Mouse (Mus musculus) heart, embryonic 12.5 days (tissue): Measurements from ENCODE around the gene Lrrc8a. TPM values are rescaled to one million over a fixed set of nuclear protein-coding genes. Genes with fewer than 3 reads are reported as not detected.

Source experiments
- ATAC-seq: fragments of 200-750 bp; cut with Nextera tagmentation; 2 replicates; pipeline ENCODE4 v1.8.0; 2017; ENCODE audit warnings: moderate TSS enrichment, moderate library complexity; ENCODE audit not compliant: insufficient number of reproducible peaks, low FRiP score
- H3K27ac ChIP-seq: fragments of 300-500 bp; sonication (generic); 2 replicates; pipeline ENCODE4 v1.5.1; 2016; ENCODE audit warnings: mild to moderate bottlenecking, moderate library complexity; ENCODE audit not compliant: poor library complexity, severe bottlenecking
- H3K27me3 ChIP-seq: fragments of 300-500 bp; sonication (generic); replicated peaks from 2 replicates; pipeline ENCODE4 v1.6.1; 2016; ENCODE audit warnings: mild to moderate bottlenecking, moderate library complexity
- H3K36me3 ChIP-seq: fragments of 300-500 bp; sonication (generic); 2 replicates; pipeline ENCODE4 v1.6.1; 2016; ENCODE audit warnings: mild to moderate bottlenecking, moderate library complexity
- H3K4me1 ChIP-seq: fragments of 300-500 bp; sonication (generic); replicated peaks from 2 replicates; pipeline ENCODE4 v1.6.1; 2016; ENCODE audit warnings: mild to moderate bottlenecking
- H3K4me2 ChIP-seq: fragments of 300-500 bp; sonication (generic); 2 replicates; pipeline ENCODE4 v1.6.1; 2016; ENCODE audit warnings: mild to moderate bottlenecking, moderate library complexity
- H3K4me3 ChIP-seq: fragments of 300-500 bp; sonication (generic); 2 replicates; pipeline ENCODE4 v1.5.1; 2016; ENCODE audit warnings: mild to moderate bottlenecking
- H3K9ac ChIP-seq: fragments of 300-500 bp; sonication (generic); 2 replicates; pipeline ENCODE4 v1.6.1; 2016; ENCODE audit warnings: mild to moderate bottlenecking, moderate library complexity
- H3K9me3 ChIP-seq: fragments of 300-500 bp; sonication (generic); replicated peaks from 2 replicates; pipeline ENCODE4 v1.6.1; 2016; ENCODE audit warnings: mild to moderate bottlenecking, moderate library complexity
- WGBS: fragments of 180-500 bp; shearing (Covaris S2); methylation state at CpG from one replicate; pipeline ENCODE4 v1.1.7; 2016; 5-methylcytosine and 5-hydroxymethylcytosine counted together
- polyA plus RNA-seq: library from polyadenylated mRNA; unstranded; fragments of >200 nt; fragmentation: Nextera tagmentation; extraction: Ambion mirVana; gene quantifications from 2 replicates; pipeline ENCODE4 v1.2.1, GENCODE M21; 2016

The Lrrc8a gene
- polyA plus RNA-seq, 1 experiment from 2014 or later, result 37.7 TPM

- Histone ChIP-seq H3K4me2 (no peak overlapping the region), H3K27ac (peak overlapping the region; percentile 14; the same call in 1 of the 2 replicates), H3K27me3 (no peaks in the 10 kb centered on the region), H3K36me3 (peaks cover 53% of the 10 kb centered on the region), H3K4me1 (peaks cover 61% of the 10 kb centered on the region), H3K4me3 (no peak overlapping the region), H3K9ac (no peak overlapping the region), H3K9me3 (no peaks in the 10 kb centered on the region)
- WGBS, result 88% methylated on average over 6 of the region's 6 CpGs
- no peak for ATAC-seq
Measured at GRCm38 (mm10) chr2:30263811-30264210, 26.3 kb downstream of the Lrrc8a start.

GRCm38 (mm10) chr2:30264671-30265519 lies 27.4 kb downstream of the Lrrc8a start:
- no peak overlapping the region for H3K4me3 ChIP-seq
- no peak overlapping the region for H3K4me2 ChIP-seq
- WGBS, result 56% methylated on average over 7 of the region's 7 CpGs
- peaks cover 45% of the 10 kb centered on the region for H3K36me3 ChIP-seq
- H3K4me1 ChIP-seq, result peaks cover 55% of the 10 kb centered on the region
- H3K9ac ChIP-seq, result peak overlapping the region; percentile 49
- no peaks in the 10 kb centered on the region for H3K27me3 ChIP-seq
- 0 out of 2 replicates have a peak, but pooled peaks have one; percentile 3 for ATAC-seq
- H3K9me3 ChIP-seq, result no peaks in the 10 kb centered on the region
- peak overlapping the region; percentile 96 for H3K27ac ChIP-seq

GRCm38 (mm10) chr2:30265767-30266253 lies 28.3 kb downstream of the Lrrc8a start, which contains the start of gene Phyhd1:
Gene Phyhd1, plus strand, starts transcription at chr2:30266203.
- Histone ChIP-seq H3K4me1 (peaks cover 55% of the 10 kb centered on the region), H3K27ac (peak within 1 kb of the TSS; percentile 96), H3K4me3 (peak within 1 kb of the TSS; percentile 7; the same call in 1 of the 2 replicates), H3K9ac (peak within 1 kb of the TSS; percentile 49), H3K27me3 (no peaks in the 10 kb centered on the region), H3K9me3 (no peaks in the 10 kb centered on the region), H3K4me2 (peak within 1 kb of the TSS; percentile 37), H3K36me3 (peaks cover 37% of the 10 kb centered on the region)
- WGBS, result 31% methylated on average over 5 of the region's 5 CpGs
- ATAC-seq, result peak; percentile 53; the same call in 1 of the 2 replicates

GRCm38 (mm10) chr2:30266392-30266941 lies 29.0 kb downstream of the Lrrc8a start:
- Histone ChIP-seq H3K27ac (peak overlapping the region; percentile 96), H3K4me3 (peak overlapping the region; percentile 7; the same call in 1 of the 2 replicates), H3K4me2 (peak overlapping the region; percentile 37), H3K9ac (peak overlapping the region; percentile 49), H3K4me1 (peaks cover 55% of the 10 kb centered on the region), H3K27me3 (no peaks in the 10 kb centered on the region), H3K36me3 (peaks cover 30% of the 10 kb centered on the region), H3K9me3 (no peaks in the 10 kb centered on the region)
- 15% methylated on average over 4 of the region's 4 CpGs for WGBS
- peak; percentile 35; the same call in 1 of the 2 replicates for ATAC-seq

GRCm38 (mm10) chr2:30267466-30267865 lies 30.0 kb downstream of the Lrrc8a start:
- peaks cover 23% of the 10 kb centered on the region for H3K36me3 ChIP-seq
- 91% methylated on average over 2 of the region's 2 CpGs for WGBS
- H3K4me3 ChIP-seq, result no peak overlapping the region
- no peak overlapping the region; the same call in 1 of the 2 replicates for H3K9ac ChIP-seq
- ATAC-seq, result no peak
- no peaks in the 10 kb centered on the region for H3K9me3 ChIP-seq
- H3K4me1 ChIP-seq, result peaks cover 50% of the 10 kb centered on the region
- H3K27me3 ChIP-seq, result no peaks in the 10 kb centered on the region
- peak overlapping the region; percentile 96; the same call in 1 of the 2 replicates for H3K27ac ChIP-seq
- no peak overlapping the region for H3K4me2 ChIP-seq

GRCm38 (mm10) chr2:30268371-30268770 lies 30.9 kb downstream of the Lrrc8a start:
- Histone ChIP-seq H3K9me3 (no peaks in the 10 kb centered on the region), H3K4me3 (no peak overlapping the region), H3K27me3 (no peaks in the 10 kb centered on the region), H3K4me1 (peaks cover 46% of the 10 kb centered on the region), H3K9ac (no peak overlapping the region), H3K4me2 (no peak overlapping the region), H3K36me3 (peaks cover 18% of the 10 kb centered on the region), H3K27ac (no peak overlapping the region)
- ATAC-seq, result no peak
- WGBS, result 37% methylated on average over 4 of the region's 4 CpGs

- no peak overlapping the region for H3K4me3 ChIP-seq
- no peak for ATAC-seq
- no peaks in the 10 kb centered on the region for H3K27me3 ChIP-seq
- WGBS, result 81% methylated on average over 17 of the region's 17 CpGs
- H3K4me1 ChIP-seq, result peaks cover 36% of the 10 kb centered on the region
- H3K36me3 ChIP-seq, result peaks cover 7% of the 10 kb centered on the region
- H3K27ac ChIP-seq, result peak overlapping the region; percentile 79
- H3K4me2 ChIP-seq, result no peak overlapping the region
- 0 out of 2 replicates have a peak overlapping the region, but pooled peaks have one; percentile 27 for H3K9ac ChIP-seq
- H3K9me3 ChIP-seq, result no peaks in the 10 kb centered on the region
Measured at GRCm38 (mm10) chr2:30269241-30269990, 31.9 kb downstream of the Lrrc8a start.

GRCm38 (mm10) chr2:30270134-30270533 lies 32.6 kb downstream of the Lrrc8a start:
- H3K4me3 ChIP-seq, result no peak overlapping the region
- peaks cover 3% of the 10 kb centered on the region; the same call in 1 of the 2 replicates for H3K36me3 ChIP-seq
- WGBS, result 31% methylated on average over 1 of the region's 1 CpGs
- no peak overlapping the region for H3K9ac ChIP-seq
- H3K4me2 ChIP-seq, result no peak overlapping the region
- peaks cover 29% of the 10 kb centered on the region for H3K4me1 ChIP-seq
- H3K27ac ChIP-seq, result peak overlapping the region; percentile 79; the same call in 1 of the 2 replicates
- peak; percentile 77 for ATAC-seq
- H3K9me3 ChIP-seq, result no peaks in the 10 kb centered on the region
- H3K27me3 ChIP-seq, result no peaks in the 10 kb centered on the region

GRCm38 (mm10) chr2:30280743-30281142 lies 43.2 kb downstream of the Lrrc8a start, which contains the start of gene Gm28038:
Gene Gm28038, plus strand, starts transcription at chr2:30281043.
- no peak within 1 kb of the TSS for H3K4me3 ChIP-seq

GRCm38 (mm10) chr2:30281651-30282050 lies 44.1 kb downstream of the Lrrc8a start:
- Histone ChIP-seq H3K27ac (no peak overlapping the region), H3K9ac (no peak overlapping the region), H3K27me3 (no peaks in the 10 kb centered on the region), H3K4me2 (no peak overlapping the region), H3K9me3 (no peaks in the 10 kb centered on the region), H3K4me3 (no peak overlapping the region), H3K36me3 (peaks cover 22% of the 10 kb centered on the region), H3K4me1 (peaks cover 13% of the 10 kb centered on the region)
- no peak for ATAC-seq
- whole genome bisulfite sequencing, result 60% methylated on average over 3 of the region's 3 CpGs

More at GRCm38 (mm10) chr2:30280743-30281142, 43.2 kb downstream of the Lrrc8a start, which contains the start of gene Gm28038:
- Histone ChIP-seq H3K36me3 (peaks cover 22% of the 10 kb centered on the region), H3K4me2 (no peak within 1 kb of the TSS), H3K9me3 (no peaks in the 10 kb centered on the region), H3K9ac (no peak within 1 kb of the TSS), H3K27me3 (no peaks in the 10 kb centered on the region), H3K4me1 (peaks cover 13% of the 10 kb centered on the region), H3K27ac (no peak within 1 kb of the TSS)
- ATAC-seq, result no peak
- WGBS, result 89% methylated on average over 11 of the region's 11 CpGs
